Mouse (Mus musculus) kidney, embryonic 14.5 days (tissue): ENCODE measurements around the gene Phf7. TPM values are rescaled to one million over a fixed set of nuclear protein-coding genes. Genes with fewer than 3 reads are reported as not detected.

Source experiments
- ATAC-seq: fragments of 200-750 bp; cut with Nextera tagmentation; 2 replicates; pipeline ENCODE4 v1.8.0; 2017; ENCODE audit warnings: moderate number of reproducible peaks, mild to moderate bottlenecking, moderate TSS enrichment, moderate library complexity; ENCODE audit not compliant: low FRiP score, low TSS enrichment
- H3K27ac ChIP-seq: fragments of 300-500 bp; sonication (generic); 2 replicates; pipeline ENCODE4 v1.5.1; 2014; ENCODE audit warnings: low read depth, mild to moderate bottlenecking, low read length, moderate library complexity, mixed read lengths
- H3K27me3 ChIP-seq: fragments of 300-500 bp; sonication (generic); 2 replicates; pipeline ENCODE4 v1.6.1; 2014; ENCODE audit warnings: mild to moderate bottlenecking, low read length; ENCODE audit not compliant: control insufficient read depth, insufficient read depth
- H3K36me3 ChIP-seq: fragments of 300-500 bp; sonication (generic); 2 replicates; pipeline ENCODE4 v1.6.1; 2014; ENCODE audit warnings: low read length, mixed read lengths; ENCODE audit not compliant: control insufficient read depth, insufficient read depth
- H3K4me1 ChIP-seq: fragments of 300-500 bp; sonication (generic); 2 replicates; pipeline ENCODE4 v1.6.1; 2014; ENCODE audit warnings: low read length, mixed read lengths; ENCODE audit not compliant: control insufficient read depth, insufficient read depth
- H3K4me2 ChIP-seq: fragments of 300-500 bp; sonication (generic); replicated peaks from 2 replicates; pipeline ENCODE4 v1.6.1; 2014; ENCODE audit warnings: low read depth, mild to moderate bottlenecking, low read length
- H3K4me3 ChIP-seq: fragments of 300-500 bp; sonication (generic); 2 replicates; pipeline ENCODE4 v1.5.1; 2014; ENCODE audit warnings: mild to moderate bottlenecking, low read length
- H3K9ac ChIP-seq: fragments of 300-500 bp; sonication (generic); 2 replicates; pipeline ENCODE4 v1.6.1; 2014; ENCODE audit warnings: low read depth, mild to moderate bottlenecking, low read length, moderate library complexity
- H3K9me3 ChIP-seq: fragments of 300-500 bp; sonication (generic); 2 replicates; pipeline ENCODE4 v1.6.1; 2016; ENCODE audit warnings: low read length; ENCODE audit not compliant: control insufficient read depth
- WGBS: fragments of 180-500 bp; shearing (Covaris S2); extraction: QIAGEN DNeasy Blood & Tissue Kit; methylation state at CpG from one replicate; pipeline ENCODE4 v1.1.7; 2014; 5-methylcytosine and 5-hydroxymethylcytosine counted together
- polyA plus RNA-seq: library from polyadenylated mRNA; unstranded; fragments of >200 nt; fragmentation: Nextera tagmentation; extraction: Ambion mirVana; gene quantifications from 2 replicates; pipeline ENCODE4 v1.2.1, GENCODE M21; 2014

Phf7 gene
- polyA plus RNA-seq, 1 experiment from 2014 or later: 14.7 TPM

DNA sequence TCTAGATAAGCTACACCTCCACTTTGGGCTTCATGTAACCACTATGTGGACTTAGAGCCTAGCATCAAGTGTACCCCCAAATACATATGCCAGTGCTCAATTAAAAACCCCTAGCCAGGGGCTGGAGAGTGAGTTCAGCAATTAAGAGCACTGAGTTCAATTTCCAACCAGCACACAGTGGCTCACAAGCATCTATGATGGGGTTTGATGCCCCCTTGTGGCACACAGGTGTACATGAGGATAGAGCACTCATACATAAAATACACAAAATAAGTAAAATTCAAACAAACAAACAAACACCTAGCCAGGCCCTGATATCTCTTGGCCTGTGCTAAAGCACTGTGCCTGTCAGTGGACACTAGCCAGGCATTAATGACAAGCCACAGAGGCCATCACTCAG lies 55.1 kb downstream of the Phf7 start:
- Histone ChIP-seq H3K27me3 (no peaks in the 10 kb centered on the region), H3K4me1 (no peaks in the 10 kb centered on the region)

DNA sequence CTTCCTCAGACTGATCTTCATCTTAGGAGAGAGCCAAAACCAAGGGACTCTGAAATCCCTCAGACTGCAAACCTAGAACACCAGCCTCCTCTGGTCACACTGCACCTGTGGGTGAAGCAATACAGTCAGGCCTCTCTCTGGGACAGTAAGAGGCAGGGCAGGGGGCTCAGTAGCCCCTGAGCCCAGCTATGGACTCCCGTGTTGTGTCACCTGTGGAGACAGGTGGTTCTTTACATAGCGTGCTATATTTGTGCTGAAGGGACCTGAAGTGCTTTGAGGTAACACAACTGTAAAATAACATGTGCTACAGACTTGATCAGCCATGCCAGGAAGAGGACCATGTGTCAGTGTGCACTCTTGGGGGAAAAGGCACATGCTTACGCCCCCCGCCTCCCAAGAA lies 55.6 kb downstream of the Phf7 start:
- Histone ChIP-seq H3K9ac (no peak overlapping the region), H3K4me2 (no peak overlapping the region), H3K36me3 (peaks cover 85% of the 10 kb centered on the region), H3K4me3 (no peak overlapping the region), H3K27me3 (no peaks in the 10 kb centered on the region), H3K9me3 (no peaks in the 10 kb centered on the region), H3K27ac (no peak overlapping the region), H3K4me1 (no peaks in the 10 kb centered on the region)
- ATAC-seq: 0 out of 2 replicates have a peak, but pooled peaks have one; percentile 8
- WGBS: 96% methylated on average over 4 of the region's 4 CpGs

More for the DNA sequence above, 55.1 kb downstream of the Phf7 start:
- 0 out of 2 replicates have a peak, but pooled peaks have one; percentile 45 for ATAC-seq
- Histone ChIP-seq H3K4me3 (no peak overlapping the region), H3K27ac (no peak overlapping the region), H3K4me2 (no peak overlapping the region), H3K9me3 (no peaks in the 10 kb centered on the region), H3K36me3 (peaks cover 85% of the 10 kb centered on the region), H3K9ac (no peak overlapping the region)

DNA sequence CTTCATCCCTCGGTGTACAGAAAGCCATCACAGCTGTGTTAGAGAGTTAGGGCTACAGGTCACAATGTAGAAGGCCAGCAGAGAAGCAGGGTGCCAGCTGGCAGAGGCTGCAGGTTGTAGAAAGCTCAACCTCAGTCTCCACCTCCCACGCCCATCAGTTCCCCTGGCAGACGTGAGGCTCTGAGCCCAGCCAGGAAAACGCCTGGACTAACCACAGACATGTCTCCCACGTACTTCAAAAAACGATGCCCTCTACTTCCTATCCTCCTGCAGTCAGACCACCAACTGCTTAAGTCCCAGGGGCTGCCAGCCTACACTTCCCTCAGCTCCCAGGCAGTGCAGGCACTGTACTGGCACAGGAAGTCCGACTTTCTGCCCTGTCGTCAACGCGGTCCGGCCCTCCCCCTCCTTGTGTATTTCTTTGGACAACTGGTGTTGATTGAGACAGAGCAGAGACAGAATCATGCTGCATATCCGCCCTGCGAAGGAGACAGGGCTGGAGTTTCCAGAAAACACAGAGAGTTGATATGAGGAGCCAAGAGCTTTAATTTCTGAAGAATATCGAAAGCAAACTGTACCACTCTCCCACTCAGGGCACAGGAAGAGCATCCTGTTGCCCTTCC lies 56.1 kb downstream of the Phf7 start:
- no peak for ATAC-seq
- 72% methylated on average over 14 of the region's 14 CpGs for WGBS

DNA sequence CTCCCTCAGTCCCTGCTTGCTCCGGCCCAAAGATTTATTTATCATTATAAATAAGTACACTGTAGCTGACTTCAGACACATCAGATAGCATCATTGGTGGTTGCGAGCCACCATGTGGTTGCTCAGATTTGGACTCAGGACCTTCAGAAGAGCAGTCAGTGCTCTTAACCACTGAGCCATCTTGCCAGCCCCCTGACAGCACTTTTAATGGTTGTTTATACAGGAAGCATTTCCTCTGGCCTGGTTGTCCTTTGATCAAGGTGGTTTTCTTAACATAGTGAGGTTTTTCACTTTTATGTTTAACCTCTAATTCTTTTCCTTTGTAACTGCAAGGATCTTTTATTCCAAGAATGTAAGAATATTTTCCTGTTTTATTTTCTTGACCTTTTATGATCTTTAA lies 56.7 kb downstream of the Phf7 start:
- Histone ChIP-seq H3K36me3 (peaks cover 85% of the 10 kb centered on the region), H3K9me3 (no peaks in the 10 kb centered on the region), H3K4me3 (no peak overlapping the region), H3K27me3 (no peaks in the 10 kb centered on the region), H3K9ac (no peak overlapping the region), H3K27ac (no peak overlapping the region), H3K4me2 (no peak overlapping the region), H3K4me1 (no peaks in the 10 kb centered on the region)
- 91% methylated on average over 2 of the region's 2 CpGs for WGBS
- ATAC-seq: no peak

More for the DNA sequence above, 56.1 kb downstream of the Phf7 start:
- no peak overlapping the region for H3K4me3 ChIP-seq
- no peaks in the 10 kb centered on the region for H3K27me3 ChIP-seq
- H3K9me3 ChIP-seq: no peaks in the 10 kb centered on the region
- no peaks in the 10 kb centered on the region for H3K4me1 ChIP-seq
- no peak overlapping the region for H3K9ac ChIP-seq
- H3K27ac ChIP-seq: no peak overlapping the region
- H3K36me3 ChIP-seq: peaks cover 85% of the 10 kb centered on the region
- no peak overlapping the region for H3K4me2 ChIP-seq

DNA sequence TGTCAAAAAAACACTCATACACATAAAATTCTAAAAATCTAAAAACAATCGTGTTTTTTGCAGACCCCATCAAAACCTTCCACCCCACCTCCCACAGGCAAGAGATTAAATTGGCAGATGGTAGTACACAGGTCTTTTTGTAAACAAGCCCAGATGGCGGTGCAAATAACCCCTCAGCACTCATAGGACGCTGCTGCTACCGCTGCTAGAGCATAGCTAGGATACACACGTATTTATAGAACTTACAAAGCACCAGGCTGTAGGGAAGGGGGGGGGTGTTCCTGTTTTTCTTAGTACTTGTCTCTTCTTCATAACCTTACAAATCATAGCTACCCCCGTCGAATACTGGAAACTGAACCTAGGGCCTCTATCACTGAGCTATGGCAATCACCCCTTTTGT lies 57.3 kb downstream of the Phf7 start:
- Histone ChIP-seq H3K4me1 (no peaks in the 10 kb centered on the region), H3K27ac (no peak overlapping the region), H3K36me3 (peaks cover 88% of the 10 kb centered on the region), H3K9ac (no peak overlapping the region), H3K9me3 (no peaks in the 10 kb centered on the region), H3K27me3 (no peaks in the 10 kb centered on the region), H3K4me2 (no peak overlapping the region), H3K4me3 (no peak overlapping the region)
- WGBS: 82% methylated on average over 7 of the region's 7 CpGs
- ATAC-seq: no peak

DNA sequence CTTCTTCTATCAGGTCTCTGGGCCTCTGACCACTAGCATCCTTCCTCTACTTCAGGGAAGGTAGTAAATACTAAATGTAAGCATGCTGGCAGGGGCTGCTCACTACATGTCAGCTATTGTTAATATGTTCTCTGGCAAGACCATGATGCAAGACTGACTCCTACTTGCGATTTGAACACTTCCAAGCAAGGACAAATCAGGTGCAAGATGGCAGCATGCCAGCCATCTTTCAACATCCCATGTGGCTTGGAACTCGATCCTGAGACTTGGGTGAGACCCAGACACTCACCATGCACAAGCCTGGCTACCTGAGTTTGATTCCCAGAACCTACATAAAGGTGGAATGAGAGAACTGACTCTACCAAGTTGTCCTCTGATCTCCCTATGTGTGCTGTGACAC lies 59.2 kb downstream of the Phf7 start:
- H3K9me3 ChIP-seq: no peaks in the 10 kb centered on the region
- H3K9ac ChIP-seq: no peak overlapping the region
- H3K27ac ChIP-seq: no peak overlapping the region
- no peak overlapping the region for H3K4me2 ChIP-seq
- no peaks in the 10 kb centered on the region for H3K27me3 ChIP-seq
- ATAC-seq: no peak
- 70% methylated on average over 2 of the region's 2 CpGs for WGBS
- no peaks in the 10 kb centered on the region for H3K4me1 ChIP-seq
- peaks cover 91% of the 10 kb centered on the region for H3K36me3 ChIP-seq
- no peak overlapping the region for H3K4me3 ChIP-seq

DNA sequence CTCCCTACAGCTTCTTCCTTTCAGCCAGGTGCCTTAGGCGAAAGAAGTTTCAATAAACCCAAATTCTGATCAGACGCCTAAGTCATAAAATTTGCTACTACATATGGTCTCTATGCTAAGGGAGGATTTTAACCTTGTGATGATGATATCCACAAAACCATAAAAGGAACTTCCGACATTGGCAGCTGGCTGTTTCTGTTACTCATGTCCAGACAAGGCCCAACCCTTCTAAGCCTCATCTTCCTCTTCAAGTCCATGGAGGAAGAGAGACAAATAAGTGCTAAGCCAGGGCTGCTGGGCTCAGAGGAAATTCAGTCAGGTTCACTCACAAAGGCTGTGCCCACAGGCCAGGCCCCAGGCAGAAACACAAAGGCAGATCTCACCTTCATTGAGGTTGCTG lies 61.8 kb downstream of the Phf7 start:
- Histone ChIP-seq H3K4me1 (no peaks in the 10 kb centered on the region), H3K27me3 (no peaks in the 10 kb centered on the region), H3K4me3 (no peak overlapping the region), H3K9me3 (no peaks in the 10 kb centered on the region), H3K36me3 (peaks cover 98% of the 10 kb centered on the region), H3K4me2 (no peak overlapping the region), H3K9ac (no peak overlapping the region), H3K27ac (no peak overlapping the region)
- WGBS: 94% methylated on average over 3 of the region's 3 CpGs
- no peak for ATAC-seq

DNA sequence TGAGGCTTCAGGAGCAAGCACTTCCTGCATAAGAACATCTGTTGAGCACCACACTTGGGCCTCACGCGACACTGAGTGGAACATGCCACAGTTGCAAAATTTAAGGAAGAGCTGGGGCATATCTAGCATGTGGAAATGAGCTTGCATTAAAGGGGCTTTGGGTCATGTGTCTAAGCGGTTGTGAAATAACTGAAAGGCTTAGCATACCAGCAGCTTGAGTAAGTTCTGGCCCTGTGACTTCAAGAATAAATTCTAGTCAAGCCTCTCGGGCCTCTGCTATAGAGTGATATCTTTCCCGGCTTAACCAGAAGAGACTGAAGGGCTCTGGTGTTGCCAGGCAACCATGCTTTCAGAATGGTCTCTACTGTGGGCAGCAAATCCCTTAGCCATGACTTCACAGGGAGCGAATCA lies 62.3 kb downstream of the Phf7 start:
- H3K27ac ChIP-seq: no peak overlapping the region
- H3K9me3 ChIP-seq: no peaks in the 10 kb centered on the region
- H3K36me3 ChIP-seq: peaks cover 100% of the 10 kb centered on the region
- no peak overlapping the region for H3K4me2 ChIP-seq
- H3K4me3 ChIP-seq: no peak overlapping the region
- no peaks in the 10 kb centered on the region for H3K27me3 ChIP-seq
- H3K4me1 ChIP-seq: no peaks in the 10 kb centered on the region
- ATAC-seq: no peak
- WGBS: 89% methylated on average over 6 of the region's 6 CpGs
- no peak overlapping the region for H3K9ac ChIP-seq
